Mouse (Mus musculus) kidney, adult 2 months (tissue): ENCODE data around the gene Gm45716.

Experiments used
- CTCF ChIP-seq: fragments of 200-500 bp; conservative IDR thresholded peaks from 2 replicates; pipeline ENCODE4 v1.5.1; 2011; ENCODE audit warnings: low read depth, mild to moderate bottlenecking, control low read depth, low read length, moderate library complexity, mixed read lengths; ENCODE audit not compliant: insufficient read depth, insufficient read length
- POLR2A ChIP-seq: fragments of 200-500 bp; IDR thresholded peaks from one replicate; pipeline ENCODE4 v1.6.1; 2011; ENCODE audit warnings: low read depth, low read length, control low read depth

GRCm38 (mm10) chr11:90250730-90251129 is 63.2 kb downstream of the Gm45716 start:
- TF ChIP-seq CTCF (no peak), POLR2A (no peak)
